Mouse (Mus musculus) 3134 (cell line): Measurements from ENCODE around the gene Hnf4a.

Source experiments
- DNase-seq: peaks from one replicate; pipeline ENCODE4 v3.0.0-alpha.2; 2011; ENCODE audit warnings: low spot score; ENCODE audit not compliant: insufficient read length; ENCODE audit errors: extremely low read depth

Hnf4a gene

GRCm38 (mm10) chr2:163489725-163490291 lies 16.8 kb upstream of the Hnf4a start:
- DNase-seq, result no peak

GRCm38 (mm10) chr2:163490656-163491055 lies 16.0 kb upstream of the Hnf4a start:
- DNase-seq, result no peak

GRCm38 (mm10) chr2:163491351-163491750 lies 15.3 kb upstream of the Hnf4a start:
- no peak for DNase-seq

- no peak for DNase-seq
Measured at GRCm38 (mm10) chr2:163492018-163492417, 14.6 kb upstream of the Hnf4a start, which contains the start of gene R3hdml. TSS of gene R3hdml (plus strand) at chr2:163492318.

GRCm38 (mm10) chr2:163493031-163493430 lies 13.6 kb upstream of the Hnf4a start:
- DNase-seq, result no peak

DNA sequence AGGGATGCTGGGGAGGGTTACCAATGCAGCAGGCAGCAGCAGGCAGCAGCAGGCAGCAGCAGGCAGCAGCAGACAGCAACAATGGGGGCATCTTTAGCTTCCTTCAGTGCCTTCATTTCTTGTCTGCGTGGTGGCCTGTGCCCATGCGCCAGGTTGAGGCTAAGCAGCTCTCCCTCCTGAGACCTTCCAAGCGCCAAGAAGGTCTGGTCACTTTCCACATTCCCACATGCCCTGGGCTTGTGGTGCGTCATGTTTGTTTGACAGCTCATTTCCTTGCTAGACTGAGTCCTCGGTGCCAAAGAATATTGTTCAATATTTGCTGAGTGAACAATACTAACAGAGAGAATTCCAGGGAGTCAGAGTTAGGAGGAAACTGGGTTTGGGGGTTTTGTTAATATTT lies 12.6 kb upstream of the Hnf4a start:
- DNase-seq, result peak; percentile 64

DNA sequence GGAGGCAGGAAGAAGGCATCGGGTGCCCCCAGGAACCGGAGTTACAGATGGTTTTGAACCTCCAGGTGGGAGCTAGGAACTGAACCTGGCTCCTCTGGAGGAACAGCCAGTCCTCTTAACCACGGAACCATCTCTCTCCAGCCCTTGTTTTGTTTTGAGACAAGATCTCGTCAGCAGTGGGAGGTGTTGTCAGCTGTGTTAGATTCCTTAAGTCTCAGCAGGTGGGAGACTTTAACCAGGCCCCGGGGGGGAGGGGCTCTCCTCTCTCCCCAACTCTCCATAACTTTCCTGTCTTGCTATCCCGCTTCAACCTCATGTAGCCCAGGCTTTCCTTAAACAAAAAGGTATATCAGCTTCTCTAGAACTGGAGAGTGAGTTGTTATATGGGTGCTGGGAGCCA lies 12.2 kb upstream of the Hnf4a start:
- no peak for DNase-seq

DNA sequence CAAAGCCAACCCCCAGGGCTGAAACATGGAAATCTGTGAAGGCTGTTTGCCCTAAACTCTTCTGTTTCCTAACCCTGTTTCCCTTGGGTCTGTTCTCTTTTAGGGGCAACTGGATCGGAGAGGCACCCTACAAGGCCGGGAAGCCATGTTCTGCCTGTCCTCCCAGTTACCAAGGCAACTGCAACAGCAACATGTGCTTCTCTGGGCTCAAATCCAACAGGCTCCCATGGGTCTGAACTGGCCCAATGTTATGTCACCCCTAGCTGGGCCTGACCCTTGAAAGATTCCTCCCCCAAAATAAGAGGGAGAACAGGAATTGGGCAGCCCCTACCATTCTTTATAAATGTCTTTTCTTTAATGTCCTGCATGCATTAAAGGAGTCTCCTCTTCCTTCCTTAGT lies 4.4 kb upstream of the Hnf4a start:
- no peak for DNase-seq

DNA sequence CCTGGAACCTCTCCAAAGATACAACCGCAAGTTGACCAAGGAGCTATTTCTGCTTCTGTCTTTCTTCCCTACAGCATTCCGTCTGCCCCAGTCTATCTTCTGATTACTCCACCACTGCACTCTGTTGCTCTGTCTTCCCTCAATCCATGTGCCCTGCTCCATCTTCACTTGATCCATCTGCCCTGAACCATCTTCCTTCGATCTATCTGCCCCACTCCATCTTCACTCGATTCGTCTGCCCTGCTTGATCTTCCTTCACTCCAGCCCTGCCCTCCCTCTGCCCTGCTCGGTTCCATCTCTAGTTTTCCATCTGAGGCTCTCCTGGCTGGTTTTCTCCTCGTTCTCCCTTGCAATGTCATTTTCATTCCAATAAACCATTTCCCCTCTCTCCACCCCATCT lies 3.4 kb upstream of the Hnf4a start:
- DNase-seq, result no peak

GRCm38 (mm10) chr2:163525761-163526243 lies 19.2 kb downstream of the Hnf4a start:
- DNase-seq, result no peak

DNA sequence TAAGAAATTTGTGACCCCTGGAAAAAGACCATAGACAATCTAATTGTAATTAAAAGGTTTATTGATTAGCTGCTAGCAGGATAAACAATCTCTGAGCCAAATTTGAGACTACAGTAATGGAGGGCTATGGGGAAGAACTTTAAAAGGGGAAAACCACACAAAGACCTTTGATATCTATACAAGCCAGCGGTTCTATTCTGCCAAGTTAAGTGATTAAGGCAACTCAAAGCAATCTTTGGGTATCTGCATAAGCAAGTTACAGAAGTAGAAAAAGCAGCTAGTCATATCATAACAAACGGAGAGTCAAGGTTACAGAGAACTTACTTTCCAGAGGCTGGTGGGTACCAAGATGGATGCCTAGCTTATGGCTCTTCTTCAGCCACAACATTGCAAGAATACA lies 20.9 kb downstream of the Hnf4a start:
- no peak for DNase-seq

GRCm38 (mm10) chr2:163530418-163530817 lies 23.8 kb downstream of the Hnf4a start:
- DNase-seq, result no peak

- peak; percentile 15 for DNase-seq
Measured at GRCm38 (mm10) chr2:163531917-163532316, 25.3 kb downstream of the Hnf4a start.

GRCm38 (mm10) chr2:163533226-163533625 lies 26.6 kb downstream of the Hnf4a start:
- DNase-seq, result no peak

DNA sequence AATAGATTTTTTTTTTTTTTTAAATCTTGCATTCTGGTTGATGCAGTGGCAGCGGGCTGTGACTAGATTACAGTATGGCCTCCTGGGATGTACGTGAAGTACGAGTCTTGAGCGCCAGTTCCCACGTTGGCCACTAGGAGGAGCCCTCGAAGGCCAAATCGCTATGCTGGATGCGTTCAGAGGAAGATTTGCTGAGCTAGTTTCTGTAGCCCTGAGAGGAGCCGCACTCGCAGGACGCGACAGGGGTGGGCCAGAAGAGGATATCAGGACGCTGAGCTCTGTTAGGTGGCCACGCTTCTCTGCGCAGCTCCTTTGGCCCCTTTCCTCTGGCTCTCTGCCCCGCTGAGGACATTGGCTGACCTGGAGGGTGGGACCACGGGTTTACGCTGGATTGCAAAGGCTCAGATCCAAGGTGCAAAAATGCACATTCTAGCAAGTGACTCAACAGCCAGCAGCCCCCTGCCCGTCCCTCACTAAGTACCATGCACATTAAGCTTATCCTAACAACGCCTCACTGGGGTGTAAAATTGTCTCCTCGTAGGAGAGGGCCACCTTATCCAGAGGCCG lies 28.4 kb downstream of the Hnf4a start:
- peak; percentile 45 for DNase-seq

DNA sequence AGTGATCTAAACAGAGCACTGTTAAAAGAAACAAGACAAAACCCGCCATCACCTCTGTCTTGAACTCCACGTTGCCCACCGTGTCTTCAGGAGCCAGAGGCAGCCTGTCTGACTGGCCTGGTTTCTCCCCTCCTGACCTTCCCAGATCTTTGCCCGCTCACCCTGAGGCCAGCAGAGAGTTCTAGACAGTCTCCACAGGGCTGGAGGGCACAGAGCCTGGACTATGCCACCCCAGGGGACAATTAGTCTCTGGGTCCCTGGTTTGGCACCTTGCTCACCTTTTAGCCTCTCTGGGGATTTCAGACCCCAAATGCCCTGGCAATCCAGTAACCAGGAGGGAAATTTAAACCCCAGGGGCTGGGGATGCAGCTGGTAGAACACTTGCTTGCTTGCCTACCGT lies 30.8 kb downstream of the Hnf4a start:
- DNase-seq, result no peak

DNA sequence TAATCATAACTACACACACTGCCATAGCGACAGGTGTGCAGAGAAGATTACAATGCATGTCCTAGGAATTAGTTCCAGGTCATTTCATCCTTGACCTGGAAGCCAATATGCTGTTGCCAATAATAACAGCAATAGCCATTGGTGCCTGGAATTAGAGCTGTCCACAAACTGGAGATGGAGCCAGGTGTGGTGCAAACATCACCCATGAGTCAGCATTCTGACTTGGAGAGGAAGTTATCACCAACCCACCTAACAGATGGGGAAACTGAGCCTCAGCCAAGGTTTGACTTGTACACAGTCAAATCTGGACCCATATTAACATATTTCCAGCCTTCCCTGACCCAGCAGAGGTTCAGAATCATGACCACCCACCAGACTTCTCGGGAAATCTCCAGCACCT lies 31.8 kb downstream of the Hnf4a start:
- no peak for DNase-seq

DNA sequence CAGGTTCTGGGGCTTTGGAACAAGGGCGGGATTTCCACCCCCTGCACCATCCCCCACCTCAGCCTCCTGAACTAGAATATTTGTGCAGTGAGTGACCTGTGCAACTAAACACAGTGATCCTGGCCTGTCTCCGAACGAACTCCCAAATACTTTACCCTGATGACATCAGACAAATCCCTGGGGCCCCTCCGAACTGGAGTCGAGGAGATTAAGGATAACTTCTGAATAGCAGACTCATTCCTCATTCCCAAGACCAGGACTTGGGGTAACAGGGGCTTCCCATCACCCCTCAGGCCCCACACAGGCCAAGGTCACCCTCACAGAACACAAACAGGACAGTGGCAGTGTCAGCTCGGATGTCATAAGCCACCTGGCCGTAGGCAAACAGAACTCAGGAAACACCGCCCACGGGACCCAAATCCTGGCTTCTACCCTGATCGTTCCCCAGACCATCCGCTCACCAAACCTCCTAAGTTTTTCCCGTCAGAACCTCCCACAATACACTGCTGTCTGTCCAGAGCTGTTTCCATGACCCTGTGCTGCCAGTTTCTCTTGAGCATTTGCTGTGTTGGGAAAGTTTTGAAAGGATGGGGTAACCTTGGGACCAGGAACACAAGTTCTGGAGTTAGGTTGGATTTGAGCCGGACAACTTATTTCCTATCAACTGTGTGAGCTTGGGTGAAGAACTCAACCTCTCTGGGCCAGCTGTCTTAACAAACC lies 32.9 kb downstream of the Hnf4a start:
- DNase-seq, result no peak

DNA sequence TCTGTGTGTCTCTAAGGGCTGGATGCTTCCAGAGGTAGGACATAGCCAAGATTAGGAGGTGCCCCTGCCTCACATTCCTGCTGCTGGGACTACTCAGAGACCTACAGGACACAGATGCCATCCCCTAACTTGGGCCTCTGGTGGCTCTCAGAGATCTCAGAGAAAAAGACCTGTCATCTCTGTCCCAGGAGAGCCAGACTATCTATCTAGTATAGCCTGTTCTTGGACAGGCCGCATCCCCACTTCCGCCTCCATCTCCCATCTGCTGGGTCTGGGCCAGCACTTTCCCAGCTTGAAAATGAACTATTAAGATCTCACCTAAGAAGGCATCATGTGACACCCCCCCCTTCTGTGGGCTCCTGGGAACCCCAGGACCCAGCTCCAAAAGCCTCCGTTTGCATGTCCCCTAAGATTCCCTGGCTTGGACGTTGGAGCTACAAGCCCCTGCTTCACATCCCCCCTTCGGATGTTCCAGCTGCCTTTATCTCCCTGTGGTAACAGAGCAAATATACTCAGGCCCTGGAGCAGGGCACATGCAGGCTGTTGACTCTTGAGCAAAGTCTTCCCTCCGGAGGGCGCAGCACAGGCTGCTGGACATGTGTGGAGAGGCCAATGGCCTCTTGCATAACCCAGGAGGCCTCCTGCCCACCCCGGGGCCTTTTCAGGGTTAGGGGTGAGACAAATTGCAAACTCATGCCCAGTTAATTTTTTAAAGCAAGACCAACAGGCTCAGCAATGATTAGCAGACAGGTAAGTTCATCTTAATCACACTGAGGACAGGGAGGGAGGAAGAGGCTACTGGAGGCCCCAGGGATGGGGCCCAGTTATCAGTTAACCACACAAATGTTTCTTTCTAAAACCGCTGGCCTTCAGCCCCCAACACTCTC lies 33.9 kb downstream of the Hnf4a start:
- DNase-seq, result no peak

- no peak for DNase-seq
Measured at GRCm38 (mm10) chr2:163541568-163542182, 35.1 kb downstream of the Hnf4a start.

- DNase-seq, result no peak
Measured at GRCm38 (mm10) chr2:163542674-163543073, 36.1 kb downstream of the Hnf4a start.
